Mouse (Mus musculus) ES-E14 (cell line): ENCODE measurements around the gene Crat. TPM values are rescaled to one million over a fixed set of nuclear protein-coding genes. Genes with fewer than 3 reads are reported as not detected.

Source experiments
- DNase-seq: peaks from one replicate; pipeline ENCODE4 v3.0.0-alpha.2; 2013; ENCODE audit warnings: low read depth, low spot score
- H3K27ac ChIP-seq: 2 replicates; pipeline ENCODE4 v1.5.1; 2012; ENCODE audit warnings: low read depth, mild to moderate bottlenecking, low read length, moderate library complexity, mixed read lengths; ENCODE audit not compliant: poor library complexity, insufficient read depth, severe bottlenecking
- H3K36me3 ChIP-seq: 2 replicates; pipeline ENCODE4 v1.6.1; 2012; ENCODE audit warnings: mild to moderate bottlenecking, low read length, moderate library complexity, mixed read lengths; ENCODE audit not compliant: control insufficient read depth, poor library complexity, insufficient read depth, severe bottlenecking
- H3K4me1 ChIP-seq, 2 experiments: fragments of 150-350 bp in 1 of 2; sonication (generic) in 1 of 2; 2 replicates each; pipeline ENCODE4 v1.6.1; 2012; ENCODE audit warnings: low read length in 2 of 2, mild to moderate bottlenecking in 1 of 2, mixed read lengths in 1 of 2; ENCODE audit not compliant: control insufficient read depth in 2 of 2, insufficient read depth in 2 of 2, poor library complexity in 1 of 2
- H3K4me3 ChIP-seq, 2 experiments: fragments of 150-350 bp in 1 of 2; sonication (generic) in 1 of 2; 2 replicates each; pipeline ENCODE4 v1.5.1; 2012; ENCODE audit warnings: low read length in 2 of 2, low read depth in 1 of 2, mild to moderate bottlenecking in 1 of 2, mixed read lengths in 1 of 2; ENCODE audit not compliant: insufficient read depth in 1 of 2, poor library complexity in 1 of 2, severe bottlenecking in 1 of 2
- H3K9ac ChIP-seq: 2 replicates; pipeline ENCODE4 v1.6.1; 2012; ENCODE audit warnings: low read depth, mild to moderate bottlenecking, low read length, mixed read lengths; ENCODE audit not compliant: poor library complexity, insufficient read depth, severe bottlenecking
- H3K9me3 ChIP-seq: fragments of 150-350 bp; sonication (generic); 2 replicates; pipeline ENCODE4 v1.6.1; 2012; ENCODE audit warnings: low read depth, mild to moderate bottlenecking, low read length; ENCODE audit not compliant: control insufficient read depth, insufficient read depth
- CHD2 ChIP-seq: IDR thresholded peaks from 2 replicates; pipeline ENCODE4 v1.6.1; 2014; ENCODE audit warnings: mild to moderate bottlenecking, low read depth, low read length, inconsistent platforms
- HCFC1 ChIP-seq: IDR thresholded peaks from 2 replicates; pipeline ENCODE4 v1.6.1; 2012; ENCODE audit warnings: low read length, inconsistent platforms, borderline replicate concordance; ENCODE audit not compliant: insufficient read depth
- MAFK ChIP-seq: IDR thresholded peaks from 2 replicates; pipeline ENCODE4 v1.6.1; 2014; ENCODE audit warnings: mild to moderate bottlenecking, low read depth, low read length, inconsistent platforms; ENCODE audit not compliant: insufficient read depth
- ZC3H11A ChIP-seq: IDR thresholded peaks from 2 replicates; pipeline ENCODE4 v1.6.1; 2012; ENCODE audit warnings: low read depth, mild to moderate bottlenecking, inconsistent platforms, low read length, borderline replicate concordance
- ZNF384 ChIP-seq: IDR thresholded peaks from 2 replicates; pipeline ENCODE4 v1.6.1; 2012; ENCODE audit warnings: low read depth, low read length, inconsistent platforms
- in situ Hi-C, 2 experiments: fragments of 600-800 bp; cut with MboI; formaldehyde crosslinking; loops; one replicate each; pipeline ENCODE4 v1.15.1; 2025; ENCODE audit warnings: low sequenced_read_pairs in 2 of 2, inconsistent platforms in 1 of 2; ENCODE audit not compliant: unreplicated experiment in 2 of 2
- total RNA-seq: library from RNA; depleted of rRNA; stranded (reverse); fragments of 300-350 nt; gene quantifications from 2 replicates; pipeline ENCODE4 v1.2.3, GENCODE M21; 2012

Crat gene
- total RNA-seq, 1 experiment: 5.8 TPM

GRCm38 (mm10) chr2:30366203-30366602 is 49.4 kb downstream of the Crat start:
- H3K9me3 ChIP-seq: no peaks in the 10 kb centered on the region
- no peak overlapping the region for H3K4me3 ChIP-seq
- H3K9ac ChIP-seq: no peak overlapping the region
- H3K27ac ChIP-seq: no peak overlapping the region
- DNase-seq: no peak
- TF ChIP-seq ZNF384: no peak
- no peak for TF ChIP-seq MAFK
- no peak for TF ChIP-seq CHD2
- TF ChIP-seq ZC3H11A: no peak
- no peak for TF ChIP-seq HCFC1
- peaks cover 22% of the 10 kb centered on the region for H3K36me3 ChIP-seq
- in situ Hi-C loops: no loop called here
- H3K4me1 ChIP-seq: peaks cover 0 to 5% of the 10 kb centered on the region in 2 experiments; a peak in 1 of 4 replicates

GRCm38 (mm10) chr2:30365281-30366069 is 50.1 kb downstream of the Crat start:
- TF ChIP-seq CHD2 (no peak), ZNF384 (no peak), ZC3H11A (no peak), HCFC1 (no peak), MAFK (no peak)
- no peak overlapping the region for H3K27ac ChIP-seq
- peaks cover 17% of the 10 kb centered on the region for H3K36me3 ChIP-seq
- H3K9me3 ChIP-seq: no peaks in the 10 kb centered on the region
- peak overlapping the region; percentile 82 for H3K9ac ChIP-seq
- peak overlapping the region in 1 of 2 experiments; percentile 97; a peak in 2 of 4 replicates for H3K4me3 ChIP-seq
- DNase-seq: no peak
- in situ Hi-C loops: no loop called here
- peaks cover 0 to 5% of the 10 kb centered on the region in 2 experiments; a peak in 1 of 4 replicates for H3K4me1 ChIP-seq

GRCm38 (mm10) chr2:30363773-30364650 is 51.6 kb downstream of the Crat start, which contains the start of gene Miga2:
Gene Miga2, plus strand, starts transcription at chr2:30364233.
- in situ Hi-C loops: no loop called here
- Histone ChIP-seq H3K9me3 (no peaks in the 10 kb centered on the region), H3K36me3 (peaks cover 8% of the 10 kb centered on the region), H3K9ac (peak within 1 kb of the TSS; percentile 82), H3K4me1 (peaks cover 0 to 7% of the 10 kb centered on the region in 2 experiments; a peak in 1 of 4 replicates), H3K4me3 (peak within 1 kb of the TSS; percentile 84 to 97), H3K27ac (no peak within 1 kb of the TSS)
- TF ChIP-seq ZC3H11A (no peak), ZNF384 (peak; percentile 98), CHD2 (peak; percentile 60; the same call in 1 of the 2 replicates)
- DNase-seq: peak; percentile 100

- TF ChIP-seq ZNF384: peak; percentile 37; the same call in 1 of the 2 replicates
- TF ChIP-seq ZC3H11A: no peak
- TF ChIP-seq MAFK: no peak
- DNase-seq: peak; percentile 25
- Histone ChIP-seq H3K27ac (no peak overlapping the region), H3K4me3 (no peak overlapping the region), H3K36me3 (no peaks in the 10 kb centered on the region; the same call in 1 of the 2 replicates), H3K9ac (no peak overlapping the region), H3K4me1 (peaks cover 0 to 12% of the 10 kb centered on the region in 2 experiments; a peak in 1 of 4 replicates), H3K9me3 (no peaks in the 10 kb centered on the region)
- in situ Hi-C loops: no loop called here
Observed at GRCm38 (mm10) chr2:30362865-30363264, 52.7 kb downstream of the Crat start.
